Mouse (Mus musculus): ENCODE measurements at regions not wholly inside any gene's neighbourhood (a gene's known extent, or its start where the extent isn't known, plus 50 kb on each side); places are given as distances from the start of the nearest gene placed in this dataset.
A peak's percentile ranks its signal among the peaks of the same experiment; 100 is the strongest.

DNA sequence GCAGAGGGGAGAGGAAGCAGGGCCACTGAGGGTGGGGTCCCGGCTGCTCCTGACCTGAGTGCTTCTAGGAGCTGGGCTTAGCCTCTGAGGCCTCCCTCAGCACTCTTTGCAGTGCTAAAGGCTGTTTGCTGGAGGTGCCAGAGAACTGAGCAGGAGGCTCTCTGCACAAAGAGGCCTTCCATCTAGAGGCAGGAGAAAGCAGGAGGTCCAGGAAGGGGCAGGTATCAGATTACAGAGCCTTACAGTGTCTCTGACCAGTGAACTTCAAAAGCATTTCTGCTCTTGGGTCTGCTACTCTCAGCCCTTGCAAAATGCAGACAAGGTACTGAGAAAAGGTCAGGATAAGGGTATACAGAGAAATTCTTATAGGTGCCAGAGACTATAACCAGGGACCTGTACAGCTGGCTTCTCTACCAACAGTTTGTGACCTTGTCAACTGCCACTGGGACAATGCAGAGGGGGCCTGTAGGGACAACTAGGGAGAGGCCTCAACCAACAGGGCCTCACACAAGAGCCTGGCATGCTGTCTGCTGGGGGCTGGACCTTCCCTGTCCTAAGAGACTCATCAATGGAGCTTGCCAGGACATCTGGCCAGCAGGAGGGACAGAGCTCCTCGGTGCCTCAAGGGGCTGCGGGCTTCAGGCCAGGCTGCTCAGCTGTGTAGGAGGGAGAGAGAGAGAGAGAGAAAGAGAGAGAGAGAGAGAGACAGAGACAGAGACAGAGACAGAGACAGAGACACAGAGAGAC lies 380.3 kb upstream of the Tshz3 start:
- Histone ChIP-seq H3K9ac (ENCODE audit: low read depth, low read length) (no peak overlapping the region), H3K4me1 (ENCODE audit: control insufficient read depth, insufficient read depth, low read length) (no peaks in the 10 kb centered on the region), H3K4me2 (ENCODE audit: low read depth, low read length) (no peak overlapping the region), H3K4me3 (ENCODE audit: low read depth, low read length) (no peak overlapping the region), H3K27ac (replicated peaks; ENCODE audit: low read depth, low read length) (no peak overlapping the region), H3K9me3 (ENCODE audit: control insufficient read depth, low read length) (no peaks in the 10 kb centered on the region), H3K27me3 (replicated peaks; ENCODE audit: control insufficient read depth, insufficient read depth, low read length) (no peaks in the 10 kb centered on the region), H3K36me3 (ENCODE audit: control insufficient read depth, insufficient read depth, low read length) (no peaks in the 10 kb centered on the region)
- WGBS = 48% methylated on average over 3 of the region's 3 CpGs
- ATAC-seq (ENCODE audit: low read depth) (peak; percentile 47; the same call in 1 of the 2 replicates), DNase-seq (ENCODE audit: low spot score) (peak; percentile 54)

DNA sequence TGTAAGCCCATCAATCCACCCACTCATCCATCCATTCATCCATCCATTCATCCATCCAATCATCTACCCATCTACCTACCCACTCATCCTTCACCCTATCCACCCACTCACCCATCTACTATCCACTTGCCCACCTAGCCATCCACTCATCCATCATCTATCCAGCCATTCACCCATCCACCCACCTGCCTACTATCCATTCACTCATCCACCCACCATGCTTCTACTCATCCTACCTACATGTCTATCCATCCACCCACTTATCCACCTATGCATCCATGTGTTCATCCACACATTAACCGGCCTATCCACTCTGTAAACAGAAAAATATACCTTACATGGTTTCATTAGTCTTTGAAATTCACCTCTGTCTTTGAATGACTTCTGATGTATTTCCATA lies 384.2 kb upstream of the Tshz3 start:
- H3K36me3 ChIP-seq (ENCODE audit: control insufficient read depth, insufficient read depth, low read length) = no peaks in the 10 kb centered on the region
- ATAC-seq (ENCODE audit: low read depth) (no peak), DNase-seq (ENCODE audit: low spot score) (no peak)
- WGBS = 80% methylated on average over 1 of the region's 1 CpGs
- no peak overlapping the region for H3K4me3 ChIP-seq (ENCODE audit: low read depth, low read length)
- no peak overlapping the region for H3K4me2 ChIP-seq (ENCODE audit: low read depth, low read length)
- no peaks in the 10 kb centered on the region for H3K4me1 ChIP-seq (ENCODE audit: control insufficient read depth, insufficient read depth, low read length)
- no peak overlapping the region for H3K27ac ChIP-seq (replicated peaks; ENCODE audit: low read depth, low read length)
- H3K9me3 ChIP-seq (ENCODE audit: control insufficient read depth, low read length) = no peaks in the 10 kb centered on the region
- H3K27me3 ChIP-seq (replicated peaks; ENCODE audit: control insufficient read depth, insufficient read depth, low read length) = no peaks in the 10 kb centered on the region
- H3K9ac ChIP-seq (ENCODE audit: low read depth, low read length) = no peak overlapping the region

DNA sequence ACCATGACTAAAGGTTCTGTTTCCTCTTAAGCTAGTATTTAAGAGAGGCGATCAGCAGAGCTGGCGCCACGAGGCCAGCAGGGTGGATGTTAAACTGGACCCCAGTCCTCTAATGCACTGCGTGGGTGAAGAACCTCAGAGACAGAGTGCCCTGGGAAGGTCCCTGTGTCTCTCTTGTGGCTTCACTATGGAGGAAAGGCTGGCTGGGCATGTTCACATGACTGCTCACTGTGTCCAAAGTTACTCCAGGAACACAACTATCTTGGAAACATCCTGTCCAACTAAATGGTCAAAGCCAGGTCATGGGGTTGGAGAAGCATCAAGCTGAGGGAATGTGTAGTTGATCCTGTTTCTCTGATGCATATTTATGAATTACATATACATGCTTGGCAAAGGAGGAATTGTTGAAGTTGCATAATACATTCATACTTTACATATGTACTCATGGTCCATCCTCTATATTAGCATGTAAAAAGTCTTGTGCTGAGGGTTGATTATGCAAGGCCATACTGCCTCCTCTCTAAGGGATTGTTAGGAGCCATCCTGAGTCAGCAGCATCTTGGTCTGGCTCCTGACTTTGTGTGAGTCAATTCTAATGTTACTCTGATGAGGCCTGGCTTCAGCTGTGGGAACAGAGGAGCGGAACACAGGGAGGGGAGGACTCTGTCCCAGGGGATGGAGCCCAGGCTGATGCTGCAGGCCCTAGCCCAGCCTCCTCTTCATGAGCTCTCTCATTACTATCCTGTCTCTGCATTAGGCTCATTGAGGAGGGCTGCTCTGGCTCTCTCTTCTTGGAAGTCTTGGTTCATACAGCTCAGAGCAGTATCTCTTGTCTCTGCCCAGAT lies 387.9 kb upstream of the Tshz3 start:
- Histone ChIP-seq H3K4me1 (ENCODE audit: control insufficient read depth, insufficient read depth, low read length) (no peaks in the 10 kb centered on the region), H3K36me3 (ENCODE audit: control insufficient read depth, insufficient read depth, low read length) (no peaks in the 10 kb centered on the region), H3K27me3 (replicated peaks; ENCODE audit: control insufficient read depth, insufficient read depth, low read length) (no peaks in the 10 kb centered on the region), H3K27ac (replicated peaks; ENCODE audit: low read depth, low read length) (no peak overlapping the region), H3K9me3 (ENCODE audit: control insufficient read depth, low read length) (no peaks in the 10 kb centered on the region), H3K4me2 (ENCODE audit: low read depth, low read length) (no peak overlapping the region), H3K9ac (ENCODE audit: low read depth, low read length) (no peak overlapping the region), H3K4me3 (ENCODE audit: low read depth, low read length) (no peak overlapping the region)
- peak; percentile 22 for DNase-seq (ENCODE audit: low spot score)
- 89% methylated on average over 5 of the region's 5 CpGs for WGBS
- no peak for ATAC-seq (ENCODE audit: low read depth)

DNA sequence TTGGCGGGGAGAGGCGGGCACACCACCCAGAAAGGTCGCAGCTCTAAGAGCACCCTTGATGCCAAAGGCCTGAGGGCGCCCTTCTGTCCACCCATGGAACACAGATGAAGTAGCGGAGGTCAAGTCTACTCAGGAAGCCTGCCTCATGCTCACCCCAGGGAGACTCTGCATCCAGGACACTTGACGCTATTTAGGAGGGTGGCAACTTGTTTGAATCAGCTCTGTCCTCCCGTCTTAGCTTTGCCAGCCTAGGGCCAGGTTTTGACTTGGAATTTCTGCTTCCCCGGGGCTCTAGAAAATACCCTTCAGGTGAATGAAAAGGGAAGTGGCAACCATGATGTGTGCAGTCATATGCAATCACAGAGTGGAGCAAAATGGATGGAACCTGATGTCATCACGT lies 389.2 kb upstream of the Tshz3 start:
- Histone ChIP-seq H3K36me3 (ENCODE audit: control insufficient read depth, insufficient read depth, low read length) (no peaks in the 10 kb centered on the region), H3K9me3 (ENCODE audit: control insufficient read depth, low read length) (no peaks in the 10 kb centered on the region), H3K27ac (replicated peaks; ENCODE audit: low read depth, low read length) (no peak overlapping the region), H3K9ac (ENCODE audit: low read depth, low read length) (no peak overlapping the region), H3K4me3 (ENCODE audit: low read depth, low read length) (no peak overlapping the region), H3K4me1 (ENCODE audit: control insufficient read depth, insufficient read depth, low read length) (no peaks in the 10 kb centered on the region), H3K27me3 (replicated peaks; ENCODE audit: control insufficient read depth, insufficient read depth, low read length) (no peaks in the 10 kb centered on the region), H3K4me2 (ENCODE audit: low read depth, low read length) (no peak overlapping the region)
- no peak for ATAC-seq (ENCODE audit: low read depth)
- no peak for DNase-seq (ENCODE audit: low spot score)
- WGBS = 87% methylated on average over 9 of the region's 9 CpGs

- Histone ChIP-seq H3K4me2 (ENCODE audit: low read depth, low read length) (no peak overlapping the region), H3K9ac (ENCODE audit: low read depth, low read length) (no peak overlapping the region), H3K4me3 (ENCODE audit: low read depth, low read length) (no peak overlapping the region), H3K36me3 (ENCODE audit: control insufficient read depth, insufficient read depth, low read length) (no peaks in the 10 kb centered on the region), H3K9me3 (ENCODE audit: control insufficient read depth, low read length) (no peaks in the 10 kb centered on the region), H3K27ac (replicated peaks; ENCODE audit: low read depth, low read length) (no peak overlapping the region), H3K27me3 (replicated peaks; ENCODE audit: control insufficient read depth, insufficient read depth, low read length) (no peaks in the 10 kb centered on the region), H3K4me1 (ENCODE audit: control insufficient read depth, insufficient read depth, low read length) (no peaks in the 10 kb centered on the region)
- 79% methylated on average over 10 of the region's 10 CpGs for WGBS
- DNase-seq (ENCODE audit: low spot score) = no peak
- ATAC-seq (ENCODE audit: low read depth) = no peak
Observed at GRCm38 (mm10) chr7:36308106-36308620, 389.8 kb upstream of the Tshz3 start.

DNA sequence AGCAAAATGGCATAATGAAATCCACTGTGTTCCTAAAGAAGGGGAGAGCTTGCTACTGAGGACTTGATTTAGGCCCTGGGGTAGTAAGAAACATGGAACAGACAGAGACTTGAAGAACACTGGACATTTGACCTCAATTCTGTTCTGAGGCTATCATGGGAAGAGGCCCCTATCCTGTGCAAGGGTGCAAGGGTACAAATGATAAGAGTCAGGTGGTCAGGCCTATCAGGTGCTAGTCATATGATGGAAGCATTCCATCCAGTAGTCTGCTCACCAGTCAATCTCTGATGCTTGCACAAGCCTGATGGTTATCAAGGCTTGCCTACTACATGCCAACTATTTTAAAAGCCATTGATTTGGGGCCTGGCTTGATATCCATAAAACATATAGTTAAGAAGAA lies 420.6 kb upstream of the Tshz3 start:
- no peak overlapping the region for H3K4me3 ChIP-seq (ENCODE audit: low read depth, low read length)
- H3K27ac ChIP-seq (replicated peaks; ENCODE audit: low read depth, low read length) = no peak overlapping the region
- H3K4me1 ChIP-seq (ENCODE audit: control insufficient read depth, insufficient read depth, low read length) = no peaks in the 10 kb centered on the region
- no peak for ATAC-seq (ENCODE audit: low read depth)
- H3K9me3 ChIP-seq (ENCODE audit: control insufficient read depth, low read length) = no peaks in the 10 kb centered on the region
- no peaks in the 10 kb centered on the region for H3K36me3 ChIP-seq (ENCODE audit: control insufficient read depth, insufficient read depth, low read length)
- no peak overlapping the region for H3K9ac ChIP-seq (ENCODE audit: low read depth, low read length)
- no peaks in the 10 kb centered on the region for H3K27me3 ChIP-seq (replicated peaks; ENCODE audit: control insufficient read depth, insufficient read depth, low read length)
- H3K4me2 ChIP-seq (ENCODE audit: low read depth, low read length) = no peak overlapping the region
- DNase-seq (ENCODE audit: low spot score) = no peak

DNA sequence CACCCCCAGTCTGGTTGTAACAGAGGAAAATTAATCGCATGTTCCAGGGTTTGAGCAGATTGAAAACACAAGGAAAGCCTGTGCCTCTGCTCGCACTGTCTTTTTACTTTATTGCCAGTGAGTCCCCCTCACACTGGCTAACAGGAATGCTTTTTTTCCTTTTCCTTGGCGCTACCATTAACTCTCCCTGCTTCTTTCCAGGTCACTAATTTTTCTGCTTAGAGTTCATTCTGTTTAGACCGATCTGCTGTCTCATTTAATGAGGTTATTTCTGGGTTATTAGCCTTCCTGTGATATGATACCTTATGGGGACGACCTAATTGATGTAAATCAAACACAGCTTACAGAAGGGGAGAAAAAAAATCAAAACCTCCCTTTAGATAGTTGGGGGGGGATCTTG lies 429.0 kb upstream of the Tshz3 start:
- Histone ChIP-seq H3K27me3 (replicated peaks; ENCODE audit: control insufficient read depth, insufficient read depth, low read length) (no peaks in the 10 kb centered on the region), H3K4me1 (ENCODE audit: control insufficient read depth, insufficient read depth, low read length) (no peaks in the 10 kb centered on the region), H3K9me3 (ENCODE audit: control insufficient read depth, low read length) (no peaks in the 10 kb centered on the region), H3K4me3 (ENCODE audit: low read depth, low read length) (no peak overlapping the region), H3K27ac (replicated peaks; ENCODE audit: low read depth, low read length) (no peak overlapping the region), H3K4me2 (ENCODE audit: low read depth, low read length) (no peak overlapping the region), H3K9ac (ENCODE audit: low read depth, low read length) (no peak overlapping the region), H3K36me3 (ENCODE audit: control insufficient read depth, insufficient read depth, low read length) (no peaks in the 10 kb centered on the region)
- WGBS = 23% methylated on average over 5 of the region's 5 CpGs
- DNase-seq (ENCODE audit: low spot score) (peak; percentile 16), ATAC-seq (ENCODE audit: low read depth) (no peak)

DNA sequence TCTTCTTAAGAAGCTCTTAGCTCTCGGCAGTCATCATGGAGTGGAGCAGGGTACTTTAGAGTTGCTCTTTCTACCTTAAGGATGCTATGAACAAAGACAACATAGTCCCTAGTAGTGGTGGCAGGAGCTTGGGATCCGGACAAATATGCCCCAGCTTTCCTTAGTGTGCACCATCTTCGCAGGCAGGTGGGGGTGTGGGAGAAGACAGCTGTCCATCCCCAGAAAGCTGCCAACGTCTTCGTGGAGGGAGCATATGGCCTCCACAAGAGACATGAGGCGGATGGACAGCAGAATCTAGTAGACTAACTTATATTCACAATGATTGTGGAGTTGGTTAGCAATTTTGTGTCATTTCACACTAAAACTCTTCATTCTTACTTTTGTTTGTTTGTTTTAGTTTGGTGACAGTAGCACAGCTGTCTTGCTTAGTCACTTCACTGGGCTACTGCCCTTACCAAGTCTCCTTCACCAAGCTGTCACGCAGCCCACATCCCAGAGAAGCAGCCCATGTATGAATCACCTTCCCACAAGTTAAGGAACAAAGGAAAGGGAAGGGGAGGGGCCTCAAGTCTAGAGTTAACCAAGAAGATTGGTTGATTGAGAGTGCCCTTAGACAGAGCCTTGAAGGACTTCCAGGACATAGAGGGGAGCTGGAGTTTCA lies 432.6 kb upstream of the Tshz3 start:
- H3K9ac ChIP-seq (ENCODE audit: low read depth, low read length) = no peak overlapping the region
- H3K9me3 ChIP-seq (ENCODE audit: control insufficient read depth, low read length) = no peaks in the 10 kb centered on the region
- H3K4me1 ChIP-seq (ENCODE audit: control insufficient read depth, insufficient read depth, low read length) = no peaks in the 10 kb centered on the region
- no peak for ATAC-seq (ENCODE audit: low read depth)
- H3K4me3 ChIP-seq (ENCODE audit: low read depth, low read length) = no peak overlapping the region
- H3K4me2 ChIP-seq (ENCODE audit: low read depth, low read length) = no peak overlapping the region
- H3K27ac ChIP-seq (replicated peaks; ENCODE audit: low read depth, low read length) = no peak overlapping the region
- no peaks in the 10 kb centered on the region for H3K27me3 ChIP-seq (replicated peaks; ENCODE audit: control insufficient read depth, insufficient read depth, low read length)
- DNase-seq (ENCODE audit: low spot score) = no peak
- H3K36me3 ChIP-seq (ENCODE audit: control insufficient read depth, insufficient read depth, low read length) = no peaks in the 10 kb centered on the region
- WGBS = 88% methylated on average over 7 of the region's 7 CpGs

Data from embryonic facial prominence, embryonic 14.5 days (tissue).